Mouse (Mus musculus): ENCODE results near the gene Hectd4.
"Not testable (repeated sequence)": the region's sequence is repeated elsewhere in the genome, so short reads cannot be mapped to it uniquely, and the experiment has no call there.

DNA sequence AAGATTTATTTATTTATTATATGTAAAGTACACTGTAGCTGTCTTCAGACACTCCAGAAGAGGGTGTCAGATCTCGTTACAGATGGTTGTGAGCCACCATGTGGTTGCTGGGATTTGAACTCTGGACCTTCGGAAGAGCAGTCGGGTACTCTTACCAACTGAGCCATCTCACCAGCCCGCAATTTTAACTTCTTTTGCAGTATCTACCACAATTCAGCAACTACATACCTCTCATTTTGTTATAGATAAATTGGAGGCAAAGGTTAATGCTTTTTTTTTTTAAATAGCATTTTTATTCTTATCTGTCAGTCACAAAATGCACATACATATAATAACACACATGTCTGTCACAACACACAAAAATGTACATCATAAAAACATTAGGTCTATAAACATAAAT, 4.0 kb downstream of the Hectd4 start:
- not testable (repeated sequence) for TF ChIP-seq EP300, CTCF (IDR thresholded peaks at IDR 0.05; ENCODE audit: low read depth)
